Mouse (Mus musculus) stomach, adult 2 months (tissue): ENCODE measurements around the gene Zfp456. TPM values are rescaled to one million over a fixed set of nuclear protein-coding genes. Genes with fewer than 3 reads are reported as not detected.

Experiments used
- polyA plus RNA-seq: library from polyadenylated mRNA; depleted of rRNA; stranded (reverse); fragments of >200 nt; gene quantifications from 2 replicates; pipeline ENCODE4 v1.2.3, GENCODE M21; 2012; rRNA removed

Zfp456 gene
- polyA plus RNA-seq = 0.02 TPM in 1 of 2 replicates, not detected in the other

GRCm38 (mm10) chr13:67375050-67375911 lies at the start of gene Zfp456, which contains the start of gene Gm28041:
Gene Zfp456 (minus strand): TSS chr13:67375810.
Gene Gm28041 (minus strand): TSS chr13:67375733.

GRCm38 (mm10) chr13:67421207-67421857 lies 45.7 kb upstream of the Zfp456 start, which contains the start of gene Zfp459:
Gene Zfp459 (minus strand): TSS chr13:67421418.

GRCm38 (mm10) chr13:67399183-67399903 lies 23.7 kb upstream of the Zfp456 start, which contains the start of gene Zfp429:
Gene Zfp429 (minus strand): TSS chr13:67399819.

GRCm38 (mm10) chr13:67360131-67360744 lies 15.4 kb downstream of the Zfp456 start, which contains the start of the genes Gm28044 and Zfp953:
Gene Gm28044 (minus strand): TSS chr13:67360536.
Gene Zfp953 (minus strand): TSS chr13:67360605.

GRCm38 (mm10) chr13:67332019-67332724 lies 43.4 kb downstream of the Zfp456 start, which contains the start of gene Zfp595:
Gene Zfp595 (minus strand): TSS chr13:67332570.

Other genes with a start within 250 kb of the Zfp456 start
- gene Rsl1, start 202.6 kb downstream of the Zfp456 start, polyA plus RNA-seq = 0.15 and 0.16 TPM in 2 replicates
- 0.02 TPM in 1 of 2 replicates, not detected in the other for gene Zfp455, start 181.3 kb downstream of the Zfp456 start, polyA plus RNA-seq
- 0.04 and 0.17 TPM in 2 replicates for gene Zfp458, start 97.3 kb downstream of the Zfp456 start, polyA plus RNA-seq
- 0.13 and 0.19 TPM in 2 replicates for gene Zfp457, start 69.3 kb downstream of the Zfp456 start, polyA plus RNA-seq
- gene Zfp595, start 43.2 kb downstream of the Zfp456 start, polyA plus RNA-seq = 0.09 TPM in 2 replicates
- not detected in 2 replicates for gene Gm28044, start 15.3 kb downstream of the Zfp456 start, polyA plus RNA-seq
- gene Zfp953, start 15.2 kb downstream of the Zfp456 start, polyA plus RNA-seq = 0.02 and 0.03 TPM in 2 replicates
- not detected in 2 replicates for gene Gm28041, start 77 bp downstream of the Zfp456 start, polyA plus RNA-seq
- gene Zfp429, start 24.0 kb upstream of the Zfp456 start, polyA plus RNA-seq = 0.43 and 0.54 TPM in 2 replicates
- 0.03 and 0.14 TPM in 2 replicates for gene Zfp459, start 45.6 kb upstream of the Zfp456 start, polyA plus RNA-seq
- 0.08 and 0.09 TPM in 2 replicates for gene Zfp874a, start 75.8 kb upstream of the Zfp456 start, polyA plus RNA-seq
- gene Zfp874b, start 108.4 kb upstream of the Zfp456 start, polyA plus RNA-seq = 0.05 and 0.37 TPM in 2 replicates
- gene Zfp58, start 124.7 kb upstream of the Zfp456 start, polyA plus RNA-seq = 0.06 and 0.09 TPM in 2 replicates
- gene Gm26965, start 150.3 kb upstream of the Zfp456 start, polyA plus RNA-seq = not detected in 2 replicates
- 3.0 and 3.3 TPM in 2 replicates for gene Zfp87, start 150.4 kb upstream of the Zfp456 start, polyA plus RNA-seq
- gene Zfp748, start 178.0 kb upstream of the Zfp456 start, polyA plus RNA-seq = 0.05 and 0.66 TPM in 2 replicates
- gene Zfp729b, start 233.9 kb upstream of the Zfp456 start, polyA plus RNA-seq = 0.01 TPM in 2 replicates